Mouse (Mus musculus) spleen, embryonic (tissue): ENCODE results near the gene Notch2.

Experiments used
- CTCF ChIA-PET: fragments of 350-600 bp; sonication (Branson Sonifier 250); formaldehyde crosslinking; loops from one replicate; lab custom pipeline; 2022; lab: Charles Lee

Notch2 gene

GRCm38 (mm10) chr3:98013401-98014281 lies at the start of gene Notch2:
Gene Notch2 (plus strand): TSS chr3:98013527.
- CTCF ChIA-PET = interaction anchor here (0.5 to 1.1 kb wide), 3 partner anchors 28 to 87 kb away, joined by 3 to 15 read pairs (median 8); no protein-coding TSS in a partner anchor

- CTCF ChIA-PET = interaction anchor here (0.7 to 1.0 kb wide), 2 partner anchors 10 to 49 kb away, joined by 3 to 15 read pairs; no protein-coding TSS in a partner anchor
These were observed 48.4 kb upstream of the Notch2 start for GRCm38 (mm10) chr3:97964878-97965353.

GRCm38 (mm10) chr3:97967627-97968026 lies 45.7 kb upstream of the Notch2 start:
- CTCF ChIA-PET = no interaction called here

- CTCF ChIA-PET = no interaction called here
These were observed 45.1 kb upstream of the Notch2 start for GRCm38 (mm10) chr3:97968191-97968590.

GRCm38 (mm10) chr3:97969019-97969418 lies 44.3 kb upstream of the Notch2 start:
- CTCF ChIA-PET = no interaction called here

GRCm38 (mm10) chr3:97971117-97971516 lies 42.2 kb upstream of the Notch2 start:
- CTCF ChIA-PET = interaction anchor here (0.6 kb wide), 1 partner anchor 37 kb away, joined by 8 read pairs; no protein-coding TSS in a partner anchor

- CTCF ChIA-PET = no interaction called here
These were observed 41.1 kb upstream of the Notch2 start for GRCm38 (mm10) chr3:97972200-97972599.

GRCm38 (mm10) chr3:97972707-97973106 lies 40.6 kb upstream of the Notch2 start:
- CTCF ChIA-PET = no interaction called here

GRCm38 (mm10) chr3:97973306-97973705 lies 40.0 kb upstream of the Notch2 start:
- CTCF ChIA-PET = interaction anchor here (1.2 kb wide), 1 partner anchor 54 kb away, joined by 3 read pairs; no protein-coding TSS in a partner anchor

- CTCF ChIA-PET = interaction anchor here (1.2 kb wide), 1 partner anchor 53 kb away, joined by 3 read pairs; no protein-coding TSS in a partner anchor
These were observed 39.0 kb upstream of the Notch2 start for GRCm38 (mm10) chr3:97974197-97974770.

- CTCF ChIA-PET = no interaction called here
These were observed 36.6 kb upstream of the Notch2 start for GRCm38 (mm10) chr3:97976706-97977105.

- CTCF ChIA-PET = interaction anchor here (0.7 to 1.0 kb wide), 2 partner anchors 9 to 37 kb away, joined by 5 to 20 read pairs; no protein-coding TSS in a partner anchor
These were observed 34.6 kb upstream of the Notch2 start for GRCm38 (mm10) chr3:97978710-97979109.

- CTCF ChIA-PET = no interaction called here
These were observed 32.5 kb upstream of the Notch2 start for GRCm38 (mm10) chr3:97980683-97981327.

- CTCF ChIA-PET = interaction anchor here (0.7 kb wide), 1 partner anchor 22 kb away, joined by 3 read pairs; no protein-coding TSS in a partner anchor
These were observed 31.9 kb upstream of the Notch2 start for GRCm38 (mm10) chr3:97981376-97981906.

GRCm38 (mm10) chr3:97984870-97985506 lies 28.3 kb upstream of the Notch2 start:
- CTCF ChIA-PET = interaction anchor here (0.5 to 0.7 kb wide), 2 partner anchors 29 to 52 kb away, joined by 3 to 8 read pairs; no protein-coding TSS in a partner anchor

- CTCF ChIA-PET = interaction anchor here (0.5 kb wide), 1 partner anchor 28 kb away, joined by 8 read pairs; no protein-coding TSS in a partner anchor
These were observed 27.6 kb upstream of the Notch2 start for GRCm38 (mm10) chr3:97985691-97986090.

- CTCF ChIA-PET = interaction anchor here (0.9 kb wide), 1 partner anchor 52 kb away, joined by 6 read pairs; no protein-coding TSS in a partner anchor
These were observed 26.2 kb upstream of the Notch2 start for GRCm38 (mm10) chr3:97987153-97987552.

- CTCF ChIA-PET = interaction anchor here (0.6 kb wide), 2 partner anchors 42 to 249 kb away, joined by 3 to 5 read pairs; no protein-coding TSS in a partner anchor
These were observed 24.6 kb upstream of the Notch2 start for GRCm38 (mm10) chr3:97988756-97989155.

- CTCF ChIA-PET = no interaction called here
These were observed 22.8 kb upstream of the Notch2 start for GRCm38 (mm10) chr3:97990576-97990975.

- CTCF ChIA-PET = interaction anchor here (0.7 kb wide), 1 partner anchor 163 kb away, joined by 10 read pairs; no protein-coding TSS in a partner anchor
These were observed 21.0 kb upstream of the Notch2 start for GRCm38 (mm10) chr3:97992289-97992688.
